Mouse (Mus musculus) kidney, postnatal 4 days (tissue): ENCODE measurements around the gene Ksr2.

Experiments used
- DNase-seq, 2 experiments: peaks; one replicate each; pipeline ENCODE4 v3.0.0; 2021; ENCODE audit warnings: mixed read lengths in 2 of 2

The Ksr2 gene

DNA sequence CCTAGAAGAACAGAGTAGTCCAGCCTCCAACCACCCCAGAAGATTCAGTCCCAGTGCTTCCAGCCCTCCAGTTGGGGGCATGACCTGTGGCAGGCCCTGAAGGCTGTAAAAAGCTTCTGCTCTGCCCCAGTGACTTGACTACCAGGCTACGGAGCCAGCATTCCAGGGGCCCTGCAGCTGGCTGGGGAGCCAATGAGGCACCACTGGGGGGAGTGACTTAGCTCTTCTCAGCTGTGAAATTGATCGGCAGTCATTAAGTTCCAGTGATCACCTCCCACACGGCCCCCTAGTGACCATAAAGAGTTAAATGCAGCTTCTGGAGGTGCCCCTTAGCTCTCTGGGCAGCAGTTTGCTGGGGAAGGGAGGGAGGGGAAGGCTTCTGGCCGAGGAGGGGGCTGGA, 213.1 kb downstream of the Ksr2 start:
- DNase-seq: peak; percentile 55 to 72

DNA sequence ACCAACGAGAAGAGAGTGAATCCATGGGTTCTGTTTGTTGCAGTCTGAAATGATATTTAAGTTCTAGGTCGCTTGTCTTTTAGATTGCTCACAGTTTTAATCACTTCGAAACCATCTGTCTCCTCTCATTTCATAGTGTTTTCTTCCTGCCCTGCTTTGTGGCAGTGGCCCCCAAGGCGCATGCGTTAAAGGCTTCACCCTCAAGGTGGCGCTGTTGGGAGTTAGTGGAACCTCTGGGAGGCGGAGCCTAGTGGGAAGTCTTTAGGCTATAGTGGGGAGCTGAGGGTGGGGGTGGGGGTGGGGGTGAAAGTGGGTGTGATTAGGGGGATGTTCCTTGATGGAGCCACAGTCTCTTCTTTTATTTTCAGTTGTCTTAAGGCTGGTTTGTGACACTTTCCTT, 214.6 kb downstream of the Ksr2 start:
- peak; percentile 82 to 84 for DNase-seq

GRCm38 (mm10) chr5:117629570-117629969, 215.8 kb downstream of the Ksr2 start:
- no peak for DNase-seq

GRCm38 (mm10) chr5:117635211-117635610, 221.4 kb downstream of the Ksr2 start:
- no peak for DNase-seq

DNA sequence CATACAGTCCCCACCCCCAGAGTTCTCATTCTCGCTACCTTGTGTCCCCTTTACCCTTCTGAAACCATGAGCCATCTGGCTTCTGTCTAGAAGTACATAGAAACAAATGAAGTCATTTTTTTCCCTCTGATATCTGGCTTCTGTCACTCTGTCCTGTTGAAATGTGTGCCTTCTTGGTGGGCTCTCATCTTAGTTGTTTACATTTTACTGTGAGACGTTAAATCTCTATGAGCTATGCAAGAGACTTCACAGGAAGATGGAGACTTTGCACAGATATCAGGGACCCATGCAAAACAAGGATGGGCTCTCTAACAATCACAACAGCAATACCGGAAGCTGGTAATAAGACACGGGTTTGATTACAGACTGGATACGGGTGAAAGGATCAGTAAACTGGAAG, 222.0 kb downstream of the Ksr2 start:
- no peak for DNase-seq

- DNase-seq: no peak
These were observed 227.8 kb downstream of the Ksr2 start for GRCm38 (mm10) chr5:117641585-117641984.

DNA sequence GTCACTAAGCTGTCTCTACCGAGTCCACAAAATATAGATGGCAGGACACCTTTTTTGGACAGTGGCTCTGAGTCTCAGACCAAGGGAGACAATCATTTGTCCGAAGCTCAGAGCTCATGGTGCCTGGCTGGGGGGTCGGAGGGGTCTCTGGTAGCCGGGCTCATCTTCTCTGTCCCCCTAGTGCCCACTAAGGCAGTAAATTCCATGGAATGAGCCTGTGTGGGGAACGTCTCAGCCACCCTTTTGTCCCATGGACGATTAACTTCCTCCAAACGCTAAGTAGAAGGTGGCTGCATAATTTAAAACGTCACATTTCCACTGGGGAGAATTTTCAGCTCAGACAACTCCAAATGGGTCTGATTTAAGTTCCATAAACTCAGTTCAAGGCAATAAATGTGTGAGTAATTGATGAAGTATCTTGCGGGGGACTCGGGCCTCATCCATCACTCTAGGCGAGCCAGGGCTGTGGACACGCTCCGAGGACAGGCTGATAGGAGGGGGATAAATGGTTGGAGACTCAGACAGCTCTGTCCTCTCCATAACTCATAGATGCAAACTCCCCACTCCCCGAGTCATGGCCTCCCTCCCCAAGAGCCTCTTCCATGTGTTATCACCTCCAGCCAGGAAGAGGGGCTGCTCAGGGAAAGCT, 237.6 kb downstream of the Ksr2 start:
- peak; percentile 27 to 37 for DNase-seq

DNA sequence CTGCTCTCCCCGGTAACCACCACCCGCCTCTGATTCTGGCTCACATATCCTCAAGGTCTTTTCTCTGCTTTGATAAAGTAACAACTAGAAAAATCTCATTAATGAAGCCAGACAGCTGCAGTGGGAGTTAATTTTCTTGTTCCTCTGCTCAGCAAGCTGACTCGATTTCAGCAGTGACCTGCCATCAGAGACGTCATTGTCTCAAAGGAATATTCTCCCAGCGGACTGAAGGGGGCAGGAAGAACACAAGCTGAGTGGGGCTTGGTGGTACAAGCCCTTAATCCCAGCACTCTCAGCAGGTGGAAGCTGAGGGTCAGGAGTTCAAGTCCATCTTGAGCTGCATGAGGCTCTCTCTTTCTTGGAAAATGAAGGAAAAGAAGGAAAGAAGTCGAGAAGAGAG, 244.8 kb downstream of the Ksr2 start:
- peak in 1 of 2 experiments; percentile 46 for DNase-seq

DNA sequence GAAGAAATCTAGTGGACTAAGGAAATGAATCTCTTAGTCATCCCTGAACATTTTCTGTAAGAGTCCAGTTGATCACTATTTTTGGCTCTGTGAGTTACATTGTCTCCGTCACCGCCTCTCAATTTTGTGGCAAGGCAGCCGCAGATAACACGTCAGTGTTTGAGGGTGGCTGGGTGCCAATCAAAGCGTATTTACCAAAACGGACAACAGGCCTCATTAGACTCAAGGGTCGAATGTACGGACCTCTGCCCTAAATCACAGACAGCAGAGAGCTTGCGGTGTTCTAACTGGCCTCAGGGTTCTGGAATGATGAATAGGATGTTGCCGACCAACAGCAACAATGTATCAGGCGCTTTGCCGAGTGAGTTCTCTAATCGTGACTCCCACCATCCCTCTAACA, 245.8 kb downstream of the Ksr2 start:
- peak; percentile 54 to 65 for DNase-seq

DNA sequence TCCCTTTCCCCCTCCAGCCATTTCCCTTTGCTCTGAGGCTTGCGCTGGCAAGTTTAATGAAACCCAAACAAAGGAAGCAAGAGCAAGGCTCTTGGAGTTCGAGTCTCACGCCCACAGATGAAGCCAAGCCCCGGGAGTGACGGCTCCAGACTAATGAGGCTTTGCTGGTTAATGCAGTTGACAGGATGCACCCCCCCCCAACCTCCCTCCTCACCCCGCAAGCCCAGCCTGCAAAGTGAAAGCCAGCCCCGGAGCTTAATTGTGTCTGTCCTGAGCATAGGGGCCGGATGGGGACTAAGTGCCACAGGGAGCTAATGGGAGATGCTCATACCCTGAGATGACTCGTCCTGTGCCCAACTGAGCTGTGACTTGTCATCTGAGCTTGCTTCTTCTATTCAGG, 251.4 kb downstream of the Ksr2 start:
- peak; percentile 40 to 52 for DNase-seq

DNA sequence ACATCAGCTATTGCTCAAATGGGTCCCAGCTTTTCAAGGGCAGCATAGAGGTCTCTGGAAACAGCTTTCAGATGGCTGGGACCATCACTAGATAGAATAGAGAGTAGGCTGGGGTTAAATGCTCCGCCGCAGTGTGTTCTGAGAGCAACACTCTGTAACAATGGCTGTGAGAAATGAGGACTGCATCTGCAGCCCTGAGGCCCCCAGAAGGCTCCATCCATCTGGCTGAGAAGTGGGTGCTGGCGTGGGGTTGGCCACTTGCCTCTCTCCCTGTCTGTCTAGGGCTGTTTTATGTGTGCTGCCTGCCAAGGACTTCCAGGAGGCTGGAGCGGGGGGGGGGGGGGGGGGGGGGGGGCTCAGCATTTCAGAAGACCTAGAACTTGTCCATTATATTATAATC, 253.5 kb downstream of the Ksr2 start:
- DNase-seq: no peak

DNA sequence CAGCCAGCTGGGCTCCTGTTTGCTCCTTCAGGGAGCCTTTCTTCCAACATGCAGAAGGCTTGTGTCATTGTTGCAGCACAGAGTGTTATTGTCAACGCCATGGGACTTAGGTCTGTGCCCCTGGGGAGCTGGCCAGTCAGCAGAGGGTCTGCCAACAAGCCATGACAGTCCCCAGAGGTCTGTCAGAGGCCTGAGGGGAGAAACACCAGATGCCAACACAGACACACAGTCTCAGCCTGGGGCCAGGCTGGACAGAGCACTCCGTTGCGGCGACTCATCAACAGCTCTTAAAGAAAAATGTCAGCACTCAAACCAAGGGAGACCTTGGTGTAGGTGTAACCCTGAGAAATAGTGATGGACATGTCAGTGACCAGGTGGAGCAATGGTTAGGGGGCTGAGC, 255.5 kb downstream of the Ksr2 start:
- no peak for DNase-seq

GRCm38 (mm10) chr5:117669843-117670242, 256.0 kb downstream of the Ksr2 start:
- no peak for DNase-seq

- peak in 1 of 2 experiments; percentile 65 for DNase-seq
These were observed 257.6 kb downstream of the Ksr2 start for GRCm38 (mm10) chr5:117671362-117671761.

DNA sequence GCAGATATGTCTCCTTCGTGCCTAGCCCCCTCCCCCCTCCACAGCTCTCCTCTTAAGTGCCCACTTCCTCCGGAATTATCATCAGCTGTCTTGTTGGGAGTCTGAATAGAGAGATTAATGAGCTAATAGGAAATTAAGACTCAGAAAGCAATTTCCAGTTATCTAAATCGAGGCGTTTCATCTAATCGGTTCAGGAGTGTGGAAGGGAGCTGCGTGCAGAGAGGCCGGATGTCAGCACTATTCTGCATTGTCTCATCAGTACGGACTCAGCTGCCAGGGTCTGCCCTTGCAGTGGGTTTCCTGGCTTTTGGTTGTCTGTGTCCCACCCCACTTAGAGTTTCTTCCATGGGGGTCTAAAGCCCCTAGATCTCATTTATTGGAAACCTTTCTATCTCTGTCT, 262.0 kb downstream of the Ksr2 start:
- DNase-seq: no peak

DNA sequence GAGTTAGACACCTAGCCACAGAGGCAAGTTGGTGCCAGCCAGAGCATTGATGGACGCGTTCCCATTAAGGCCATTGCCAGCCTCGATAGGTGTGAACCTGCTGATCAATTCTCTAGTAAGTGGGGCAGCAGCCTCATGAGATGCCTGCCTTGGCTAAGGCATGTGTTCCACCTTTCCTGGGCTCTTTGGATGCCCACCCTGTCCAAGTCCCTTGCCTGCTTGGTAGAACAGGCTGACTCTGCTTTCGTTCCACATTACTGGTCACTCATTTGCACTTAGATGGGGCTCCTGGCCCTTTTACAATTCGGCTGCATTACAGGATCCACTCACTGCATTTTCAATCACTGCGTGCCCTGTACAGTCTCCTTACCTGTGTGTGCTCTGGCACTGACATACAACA, 263.4 kb downstream of the Ksr2 start:
- DNase-seq: no peak

- no peak for DNase-seq
These were observed 264.6 kb downstream of the Ksr2 start for GRCm38 (mm10) chr5:117678371-117678770.

DNA sequence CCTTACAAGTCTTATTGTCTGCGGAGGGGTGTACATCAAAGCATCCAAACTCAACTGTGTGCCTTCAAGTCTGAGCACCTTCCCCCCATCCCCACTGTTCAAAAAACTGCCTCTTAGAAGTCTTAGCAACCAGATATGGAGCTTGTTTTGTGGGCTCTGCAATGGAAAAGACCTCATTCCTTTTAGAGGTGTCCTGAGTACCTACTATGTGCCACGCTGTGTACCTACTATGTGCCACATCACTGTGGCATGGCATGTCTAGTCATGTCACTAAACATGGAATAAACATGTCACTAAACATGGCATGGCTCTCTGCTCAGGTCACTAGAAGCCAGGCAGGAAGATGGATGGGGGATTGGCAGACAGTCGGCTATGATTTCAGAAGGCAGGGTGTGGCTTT, 268.4 kb downstream of the Ksr2 start:
- no peak for DNase-seq

DNA sequence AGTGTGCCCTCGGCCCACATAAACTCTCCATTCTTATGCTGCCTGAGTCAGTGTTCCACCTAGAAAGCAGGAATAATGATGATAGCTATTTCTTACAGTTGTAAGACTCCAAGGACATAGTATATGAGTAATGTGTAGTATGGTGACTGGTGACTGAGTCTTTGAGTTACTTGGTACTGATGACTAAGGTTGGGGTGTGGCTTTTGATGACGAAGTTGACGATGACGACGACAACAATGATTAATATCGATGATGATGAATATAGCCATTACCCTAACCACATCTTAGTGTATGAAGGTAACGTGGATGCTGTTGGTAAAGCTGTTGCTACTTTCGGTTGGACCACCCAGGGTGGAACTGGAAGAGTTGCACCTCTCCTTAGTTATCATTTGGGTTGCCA, 270.7 kb downstream of the Ksr2 start:
- DNase-seq: no peak

DNA sequence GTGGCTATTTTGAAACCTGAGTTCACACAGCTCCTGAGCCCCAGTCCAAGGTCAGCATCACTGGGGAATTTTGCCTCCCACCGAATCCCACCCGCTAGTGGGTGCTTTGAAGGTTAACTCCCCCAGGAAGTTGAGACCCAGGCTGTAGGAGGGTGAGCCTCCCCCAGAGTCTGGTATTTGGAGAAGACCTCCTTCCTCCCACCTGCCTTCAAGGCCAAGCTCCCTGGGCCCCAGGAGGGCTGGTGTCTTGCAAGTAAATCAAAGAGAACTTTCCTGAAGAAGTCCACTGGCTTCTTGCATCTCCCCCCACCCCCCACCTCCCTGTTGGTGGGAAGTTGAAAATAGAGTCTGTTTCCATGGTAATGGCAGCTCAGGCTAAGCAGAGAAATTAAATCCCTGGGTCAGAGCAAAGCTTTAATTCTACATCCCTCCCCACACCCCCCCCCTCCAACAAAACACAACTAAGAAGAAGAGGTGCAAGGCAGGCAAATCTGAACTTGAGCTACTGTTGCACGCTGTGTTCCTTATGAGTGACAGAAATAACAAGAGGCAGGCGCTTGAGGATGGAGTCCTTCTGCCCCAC, 274.1 kb downstream of the Ksr2 start:
- peak in 1 of 2 experiments; percentile 49 for DNase-seq

DNA sequence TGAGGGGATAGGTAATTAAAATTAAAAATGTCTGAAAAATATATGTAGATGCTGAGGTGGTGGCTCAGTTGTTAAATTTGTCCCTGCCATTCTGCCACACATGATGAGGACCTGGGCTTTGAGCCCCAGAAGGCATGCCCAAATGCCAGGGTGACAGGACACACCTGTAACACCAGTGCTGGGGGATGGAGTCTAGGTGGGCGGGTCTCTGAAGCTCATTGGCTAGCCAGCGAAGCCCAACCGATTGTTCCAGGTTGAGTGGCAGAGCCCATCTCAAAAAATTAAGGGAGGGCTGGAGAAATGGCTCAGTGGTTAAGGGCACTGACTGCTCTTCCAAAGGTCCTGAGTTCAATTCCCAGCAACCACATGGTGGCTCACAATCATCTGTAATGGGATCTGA, 274.9 kb downstream of the Ksr2 start:
- DNase-seq: peak; percentile 52 to 60

- DNase-seq: no peak
These were observed 276.0 kb downstream of the Ksr2 start for GRCm38 (mm10) chr5:117689840-117690239.

DNA sequence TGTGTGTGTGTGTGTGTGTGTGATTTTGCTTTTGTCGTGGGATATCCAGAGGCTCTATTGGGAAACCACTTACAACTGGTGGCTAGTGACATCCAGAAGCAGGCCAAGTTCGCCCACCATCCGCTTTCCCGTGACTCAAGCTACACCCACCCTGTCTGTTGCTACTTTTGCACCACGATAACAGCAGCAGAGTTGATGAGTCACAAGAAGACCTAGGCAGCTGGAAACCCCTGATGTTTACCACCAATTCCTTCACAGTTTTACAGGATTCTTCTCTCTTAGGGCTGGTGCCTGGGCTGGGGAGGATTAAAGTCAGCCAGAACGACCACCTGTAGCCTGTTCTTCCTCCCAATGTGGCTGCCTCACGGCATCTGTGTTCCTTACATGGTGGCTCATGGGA, 277.5 kb downstream of the Ksr2 start:
- no peak for DNase-seq

- DNase-seq: no peak
These were observed 279.8 kb downstream of the Ksr2 start for GRCm38 (mm10) chr5:117693557-117693956.

DNA sequence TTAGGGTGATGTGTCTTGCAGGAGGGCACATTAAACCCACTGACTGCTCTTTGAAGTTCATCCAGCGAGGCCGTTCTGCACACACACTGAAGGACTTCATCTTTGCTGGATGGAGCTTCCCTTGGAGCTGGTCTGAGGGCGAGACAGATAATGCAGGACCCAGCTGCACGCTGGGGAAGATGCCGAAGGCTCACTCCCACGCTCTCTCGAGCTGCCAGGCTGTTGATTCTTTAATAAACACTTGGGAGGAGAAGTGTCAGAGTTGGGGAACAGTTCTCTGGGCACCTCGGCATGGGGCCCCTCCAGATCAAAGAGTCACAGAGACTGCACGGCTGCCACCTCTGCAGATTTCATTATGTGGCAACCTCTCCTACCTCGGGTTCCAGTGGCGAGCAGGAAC, 280.8 kb downstream of the Ksr2 start:
- no peak for DNase-seq
